Mouse (Mus musculus) cerebellum, postnatal 14 days (tissue): ENCODE results near the gene Actc1.
A peak's percentile ranks its signal among the peaks of the same experiment; 100 is the strongest.

Experiments used
- DNase-seq, 2 experiments: peaks; one replicate each; pipeline ENCODE4 v3.0.0; 2021; ENCODE audit warnings: mixed read lengths in 2 of 2

The Actc1 gene

GRCm38 (mm10) chr2:114052696-114053598 is at the start of gene Actc1:
Gene Actc1, minus strand, starts transcription at chr2:114053548.
- peak; percentile 18 to 32 for DNase-seq

DNA sequence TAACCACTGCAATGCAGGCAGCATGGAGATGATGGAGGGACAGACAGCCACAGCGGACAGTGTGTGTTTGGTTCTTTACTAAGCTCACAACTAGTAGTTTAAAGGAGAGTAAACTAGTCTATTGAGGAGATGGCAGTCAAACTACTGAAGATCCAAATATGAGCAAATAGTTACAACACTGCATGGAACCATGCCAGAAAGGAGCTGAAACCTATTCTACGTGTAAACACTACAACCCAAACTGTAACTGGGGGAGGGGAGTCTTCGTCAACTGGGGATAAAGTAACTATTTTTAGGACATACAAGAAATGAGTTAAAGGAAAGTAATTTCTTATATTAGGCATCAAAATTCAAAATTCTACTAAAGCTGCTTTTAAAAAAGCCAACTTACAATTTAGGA is 49.1 kb upstream of the Actc1 start:
- no peak for DNase-seq

DNA sequence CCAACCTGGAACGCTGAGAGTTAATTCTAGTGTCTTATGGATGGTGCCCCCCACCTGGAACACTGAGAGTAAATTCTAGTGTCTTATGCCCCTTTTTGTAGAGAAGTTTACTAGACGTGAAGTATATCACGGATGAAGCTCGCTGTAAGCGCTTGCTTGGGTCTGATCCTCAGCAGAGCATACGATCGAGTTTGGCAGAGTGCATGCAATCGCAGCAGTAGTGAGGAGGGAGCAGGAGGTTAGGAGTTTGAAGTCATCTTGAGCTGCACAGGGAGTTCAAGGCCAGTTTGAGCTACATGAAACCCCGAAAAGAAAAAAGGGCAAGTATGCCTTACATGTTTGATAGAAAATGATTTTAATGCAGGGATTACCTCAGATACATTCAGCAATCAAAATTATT is 47.5 kb upstream of the Actc1 start:
- DNase-seq = no peak

DNA sequence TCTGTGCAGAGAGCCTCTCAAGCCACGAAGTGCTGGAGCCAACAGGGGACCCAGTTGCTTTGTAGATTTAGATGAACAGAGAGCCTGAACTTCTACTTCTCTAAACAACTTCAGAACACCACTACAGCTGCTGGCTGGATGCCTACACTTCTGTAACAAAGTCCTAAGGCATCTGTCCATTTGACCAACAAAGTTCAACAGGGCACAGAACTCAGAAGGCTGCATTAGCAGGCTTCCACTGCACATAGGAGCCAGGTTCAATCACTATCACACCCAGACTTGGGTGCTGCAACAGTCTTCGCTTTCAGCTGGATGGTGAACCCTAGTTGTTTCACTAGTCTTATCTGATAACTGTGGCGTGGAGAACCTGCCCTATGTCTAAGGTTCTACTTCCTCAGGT is 46.5 kb upstream of the Actc1 start:
- DNase-seq = no peak

DNA sequence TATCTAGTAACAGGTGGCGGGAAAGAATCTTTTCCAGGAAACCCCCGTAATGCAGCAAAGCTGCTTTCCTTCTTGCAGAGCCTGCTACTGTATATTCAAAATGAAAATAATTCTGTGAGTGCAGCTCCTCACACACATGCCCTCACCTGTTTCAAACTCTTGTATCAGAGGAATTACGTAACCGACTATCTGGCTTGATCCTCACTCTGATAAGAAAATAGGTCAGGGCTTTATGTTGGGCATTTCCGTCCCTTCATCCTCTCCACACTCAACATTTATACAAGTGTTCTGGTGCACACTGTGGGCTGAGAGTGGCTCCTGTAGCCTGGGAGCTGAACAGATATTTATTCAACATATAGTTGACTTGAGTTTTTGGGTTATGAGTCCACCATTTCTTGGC is 45.8 kb upstream of the Actc1 start:
- no peak for DNase-seq

DNA sequence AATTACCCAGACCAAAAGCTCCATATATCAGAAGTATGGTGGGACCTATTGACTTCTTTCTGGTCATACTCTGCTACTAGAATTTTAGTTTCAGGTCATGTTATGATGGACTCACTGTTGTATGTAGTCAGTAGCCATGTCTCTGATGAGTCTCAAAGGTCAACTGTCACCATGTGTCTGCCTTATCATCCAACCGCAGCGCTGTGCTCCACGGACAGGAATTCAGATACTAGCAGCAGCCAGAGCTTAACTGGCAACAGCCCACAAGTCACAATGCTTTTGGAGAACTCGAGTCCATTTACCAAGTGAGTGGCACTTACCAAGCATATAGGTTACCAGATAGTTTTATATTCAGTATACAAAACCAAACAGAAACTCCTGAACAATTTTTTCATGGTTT is 44.3 kb upstream of the Actc1 start:
- no peak for DNase-seq

DNA sequence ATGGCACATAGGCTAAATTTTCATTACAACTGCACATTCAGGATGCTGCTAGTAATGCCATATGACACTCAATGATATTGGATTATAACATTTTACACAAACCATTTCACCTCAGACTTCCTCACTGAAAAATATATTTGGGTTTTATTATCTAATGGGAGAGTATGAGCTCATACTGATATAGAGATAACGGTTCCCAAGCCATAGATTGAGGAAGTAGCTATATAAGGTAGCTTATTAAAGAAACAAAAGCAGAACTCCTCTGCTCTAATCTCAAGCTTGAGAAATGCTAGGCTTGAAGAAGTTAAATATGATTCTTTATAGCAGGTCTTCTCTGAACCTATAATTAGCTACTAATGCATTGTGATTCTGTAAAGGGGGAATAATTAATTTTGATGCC is 43.2 kb upstream of the Actc1 start:
- DNase-seq = no peak

DNA sequence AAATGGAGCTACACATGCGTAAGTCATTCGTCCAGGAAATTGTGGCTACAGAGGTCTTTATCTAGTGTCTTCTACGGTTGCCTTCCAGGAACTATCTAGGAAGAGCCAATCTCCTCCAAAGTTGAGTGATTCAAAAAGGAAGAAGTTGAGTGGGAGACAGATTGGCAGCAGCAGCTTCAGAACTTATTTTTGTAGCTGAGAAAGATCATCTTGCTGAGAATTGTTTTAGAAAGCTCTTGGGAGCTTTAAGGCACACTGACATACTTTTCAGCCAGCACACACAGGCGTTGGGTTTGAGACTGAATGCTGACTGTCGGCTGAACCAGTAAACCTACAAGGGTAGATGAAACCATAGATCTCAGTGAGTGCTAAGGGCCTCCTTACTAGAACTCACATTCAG is 42.0 kb upstream of the Actc1 start:
- DNase-seq = no peak

GRCm38 (mm10) chr2:114094696-114095095 is 41.3 kb upstream of the Actc1 start:
- DNase-seq = no peak

- peak in 1 of 2 experiments; percentile 11 for DNase-seq
Measured at GRCm38 (mm10) chr2:114093577-114093976, 40.2 kb upstream of the Actc1 start.

GRCm38 (mm10) chr2:114089862-114090261 is 36.5 kb upstream of the Actc1 start:
- peak; percentile 66 to 67 for DNase-seq

- DNase-seq = peak in 1 of 2 experiments; percentile 13
Measured at GRCm38 (mm10) chr2:114087271-114087670, 33.9 kb upstream of the Actc1 start.

DNA sequence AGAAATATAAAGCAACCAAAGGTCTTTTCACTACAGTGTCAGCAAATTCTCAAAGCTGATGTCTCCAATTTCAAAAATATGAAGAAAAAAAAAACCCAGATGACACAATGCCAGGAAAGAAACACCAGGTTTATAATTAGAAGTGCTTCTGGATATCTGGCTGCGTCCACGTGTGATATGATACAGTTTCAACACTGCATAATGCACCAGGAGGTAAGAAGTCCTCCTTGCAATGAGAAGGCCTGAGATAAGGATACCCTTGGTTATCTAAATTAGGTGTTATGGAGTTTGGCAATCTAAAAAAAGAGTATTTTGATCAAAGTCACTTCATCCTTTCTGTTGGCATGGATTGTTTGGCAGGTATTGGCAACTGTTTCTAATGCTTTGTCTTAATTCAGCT is 18.5 kb upstream of the Actc1 start:
- no peak for DNase-seq

GRCm38 (mm10) chr2:114066226-114066625 is 12.9 kb upstream of the Actc1 start:
- DNase-seq = no peak

GRCm38 (mm10) chr2:114064004-114064403 is 10.7 kb upstream of the Actc1 start:
- no peak for DNase-seq

- no peak for DNase-seq
Measured at GRCm38 (mm10) chr2:114060071-114060591, 6.8 kb upstream of the Actc1 start.

GRCm38 (mm10) chr2:114059608-114060007 is 6.3 kb upstream of the Actc1 start:
- DNase-seq = no peak

DNA sequence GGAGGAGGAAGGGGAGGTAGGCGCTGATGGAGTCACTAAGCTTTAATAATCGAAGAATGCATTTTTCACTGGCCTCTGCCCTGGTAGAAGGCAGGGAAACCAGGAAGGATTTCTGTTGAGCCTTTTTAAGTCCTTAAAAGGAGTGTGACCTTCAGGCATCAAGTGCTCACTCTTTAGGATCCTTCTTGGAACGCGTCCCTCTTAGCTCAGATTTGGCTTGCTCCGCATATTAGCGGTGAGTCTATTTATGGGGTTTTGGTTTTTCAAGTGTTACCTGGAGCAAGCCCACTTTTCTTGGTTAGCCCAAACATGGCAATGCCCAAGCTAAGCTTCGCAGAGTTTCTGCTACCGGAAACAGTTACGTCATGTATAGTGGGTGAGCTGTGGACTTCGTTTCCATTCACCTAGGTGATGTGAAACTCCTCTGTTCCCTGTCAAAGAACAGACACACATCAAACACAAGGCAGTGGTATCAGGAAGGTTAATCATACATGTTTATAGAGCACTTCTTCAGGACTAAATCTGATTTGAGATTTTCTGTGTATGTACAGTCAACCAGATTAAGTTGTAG is 5.0 kb upstream of the Actc1 start:
- DNase-seq = peak; percentile 6 to 21

DNA sequence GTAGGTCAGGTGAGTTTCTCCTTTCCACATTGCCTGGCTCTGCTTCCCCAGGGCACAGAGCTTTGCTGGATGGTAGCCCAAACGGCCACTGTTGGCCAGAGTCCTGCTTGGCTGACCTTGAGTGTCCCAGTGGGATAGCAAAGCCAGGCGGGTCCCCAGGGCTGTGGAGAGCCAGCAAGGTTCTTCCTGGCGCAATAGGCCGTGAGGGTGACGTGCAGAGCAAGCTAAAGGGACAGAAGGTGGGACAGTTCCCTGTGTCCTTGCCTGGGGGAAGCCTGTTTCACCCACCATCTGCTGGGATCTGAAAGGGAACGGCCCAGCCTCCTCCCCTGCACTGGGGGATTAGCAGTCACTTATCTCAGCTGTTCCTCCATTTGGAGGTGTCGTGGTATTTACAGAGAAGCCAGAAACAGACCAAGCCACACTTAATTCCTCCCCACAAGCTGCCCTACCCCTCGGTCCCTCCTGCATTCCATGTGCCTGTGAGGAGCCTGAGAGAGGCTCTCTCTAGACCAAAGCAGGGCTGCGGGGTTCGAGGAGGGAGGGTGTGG is 4.0 kb upstream of the Actc1 start:
- DNase-seq = peak; percentile 80 to 86

- DNase-seq = no peak
Measured at GRCm38 (mm10) chr2:114054129-114054528, 781 bp upstream of the Actc1 start.

- DNase-seq = no peak
Measured at GRCm38 (mm10) chr2:114051871-114052241, 1.5 kb downstream of the Actc1 start.

- no peak for DNase-seq
Measured at GRCm38 (mm10) chr2:114051111-114051870, 2.1 kb downstream of the Actc1 start.

DNA sequence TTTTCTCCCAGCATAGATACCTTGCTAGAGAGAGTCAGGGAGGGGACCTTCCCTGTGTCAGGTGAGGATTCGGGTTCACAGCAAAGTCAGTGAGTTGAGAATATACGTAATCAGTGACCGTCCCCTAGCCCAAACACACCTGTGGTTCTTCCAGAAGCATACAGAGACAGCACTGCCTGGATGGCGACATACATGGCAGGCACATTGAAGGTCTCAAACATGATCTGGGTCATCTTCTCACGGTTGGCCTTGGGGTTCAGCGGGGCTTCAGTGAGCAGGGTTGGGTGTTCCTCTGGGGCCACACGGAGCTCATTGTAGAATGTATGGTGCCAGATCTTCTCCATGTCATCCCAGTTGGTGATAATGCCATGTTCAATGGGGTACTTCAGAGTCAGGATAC is 3.2 kb downstream of the Actc1 start:
- no peak for DNase-seq
